Mouse (Mus musculus): ENCODE measurements at regions not wholly inside any gene's neighbourhood (a gene's known extent, or its start where the extent isn't known, plus 50 kb on each side); places are given as distances from the start of the nearest gene placed in this dataset.

GRCm38 (mm10) chr9:46738056-46738455 lies 260.5 kb upstream of the Gm4791 start:
- no peak for DNase-seq (ENCODE audit: low read depth, low spot score)

GRCm38 (mm10) chr9:46737446-46737845 lies 261.1 kb upstream of the Gm4791 start:
- DNase-seq (ENCODE audit: low read depth, low spot score), result no peak

DNA sequence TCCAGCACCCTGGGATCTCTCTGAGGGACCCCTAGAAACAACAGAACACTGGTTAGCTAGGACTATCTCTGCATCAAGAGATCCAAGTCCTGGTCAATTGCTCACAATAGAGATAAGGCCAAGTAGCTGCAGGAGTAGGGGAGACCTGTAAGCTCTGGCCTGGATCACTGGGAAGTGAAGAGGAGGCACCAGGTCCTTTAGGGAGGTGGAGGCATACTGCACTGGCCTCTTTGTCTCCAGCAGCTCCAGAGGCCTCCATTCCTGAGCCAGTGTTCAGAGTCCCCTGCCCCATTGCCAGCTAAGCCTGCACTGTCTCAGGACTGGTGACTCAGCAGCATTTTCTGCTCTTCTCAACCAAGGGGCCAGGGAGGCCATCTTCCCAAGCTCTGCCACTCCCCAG lies 262.3 kb upstream of the Gm4791 start:
- no peak for DNase-seq (ENCODE audit: low read depth, low spot score)

DNA sequence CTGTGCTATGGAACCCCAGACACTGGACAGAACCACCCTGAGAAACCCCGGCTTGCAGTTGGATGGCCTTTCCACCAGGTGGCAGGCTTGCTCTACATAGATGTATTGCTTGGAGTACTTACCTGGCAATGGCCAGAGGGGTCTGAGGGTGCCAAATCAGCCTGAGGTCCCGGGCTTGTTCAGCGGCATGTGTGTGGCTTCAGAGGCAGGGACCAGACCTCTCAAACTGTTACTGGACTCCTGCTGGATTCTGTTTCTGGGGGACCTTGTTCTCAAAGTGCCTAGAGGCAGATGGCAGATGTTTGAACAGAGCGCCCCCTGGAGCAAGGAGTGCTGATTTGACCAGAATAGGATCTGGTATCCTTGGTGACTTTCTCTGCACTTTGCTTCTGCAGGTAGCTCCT lies 262.9 kb upstream of the Gm4791 start:
- DNase-seq (ENCODE audit: low read depth, low spot score), result peak; percentile 16

- no peak for DNase-seq (ENCODE audit: low read depth, low spot score)
Observed at GRCm38 (mm10) chr9:46728465-46728864, 270.1 kb upstream of the Gm4791 start.

GRCm38 (mm10) chr9:46724231-46724630 lies 274.3 kb upstream of the Gm4791 start:
- no peak for DNase-seq (ENCODE audit: low read depth, low spot score)

- no peak for DNase-seq (ENCODE audit: low read depth, low spot score)
Observed at GRCm38 (mm10) chr9:46713415-46713814, 285.1 kb upstream of the Gm4791 start.

DNA sequence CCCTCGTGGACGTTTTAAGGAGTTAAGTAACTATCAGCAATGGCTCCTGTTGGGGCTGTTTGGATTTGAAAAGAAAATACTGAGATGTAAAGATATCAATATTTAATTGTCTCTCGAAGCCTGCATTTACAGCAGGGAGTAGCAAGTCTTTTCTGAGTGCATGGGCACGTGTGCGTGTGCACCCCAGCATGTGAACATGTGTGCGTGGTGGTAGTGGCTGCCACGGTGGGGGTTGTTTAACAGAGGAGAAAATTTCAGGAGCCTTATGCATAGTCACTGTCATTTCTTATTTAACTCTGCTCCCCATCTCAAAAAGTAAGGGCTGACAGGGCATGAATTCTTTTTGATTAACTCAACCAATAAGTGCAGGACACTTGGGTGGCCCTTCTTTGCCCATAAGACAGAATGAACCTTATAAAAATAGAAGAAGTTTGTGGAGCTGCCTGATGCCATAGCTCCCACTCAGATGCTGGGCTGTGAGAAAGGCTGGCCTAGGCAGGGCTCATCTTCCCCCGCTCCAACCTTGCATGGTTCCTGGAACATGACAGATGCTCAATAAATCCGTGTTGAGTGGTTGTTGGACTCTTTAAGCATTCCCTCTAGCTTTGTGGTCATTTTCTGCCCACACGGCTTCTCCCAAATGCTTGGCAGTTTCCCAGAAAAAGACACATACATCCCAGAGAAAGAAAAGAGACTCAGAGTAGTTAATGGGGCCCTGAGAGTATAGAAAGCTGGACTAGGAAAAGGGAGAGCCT lies 294.2 kb upstream of the Gm4791 start:
- no peak for DNase-seq (ENCODE audit: low read depth, low spot score)

- DNase-seq (ENCODE audit: low read depth, low spot score), result no peak
Observed at GRCm38 (mm10) chr9:46703674-46704073, 294.9 kb upstream of the Gm4791 start.

DNA sequence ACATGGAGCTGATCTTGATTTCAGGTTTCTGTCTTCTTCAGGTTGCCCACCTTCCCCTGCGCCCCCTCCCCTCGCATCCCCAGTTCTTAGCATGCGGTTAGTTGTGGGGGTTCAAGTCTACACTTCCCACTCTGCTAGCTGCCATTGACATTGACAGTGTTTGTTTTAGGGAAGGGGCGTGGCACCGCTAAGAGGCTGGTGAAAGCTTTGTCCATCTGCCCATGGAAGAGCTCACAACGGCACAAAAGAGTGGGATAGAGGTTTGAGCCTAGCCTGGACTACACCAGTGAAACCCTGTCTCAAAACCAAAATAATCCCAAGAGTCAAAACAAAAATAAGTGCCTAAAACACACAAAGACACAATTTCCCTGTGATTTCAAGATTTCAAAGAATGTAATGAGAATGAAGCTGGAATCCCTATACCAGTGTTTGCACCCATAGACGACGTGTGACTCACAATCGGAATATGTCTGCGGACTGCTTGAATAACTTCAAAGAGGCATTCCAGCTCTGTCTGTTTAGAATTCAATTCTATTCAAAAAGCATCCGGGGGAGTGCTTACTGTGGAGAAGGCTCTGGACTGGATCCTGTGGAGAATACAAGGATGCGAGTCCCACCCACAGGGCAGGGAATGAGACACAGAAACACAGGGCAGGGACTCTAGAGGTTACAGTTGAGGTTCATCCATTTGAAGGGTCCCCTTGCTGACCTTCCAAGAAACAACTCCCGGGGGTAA lies 295.5 kb upstream of the Gm4791 start:
- no peak for DNase-seq (ENCODE audit: low read depth, low spot score)

GRCm38 (mm10) chr9:46702053-46702900 lies 296.3 kb upstream of the Gm4791 start:
- DNase-seq (ENCODE audit: low read depth, low spot score), result no peak

DNA sequence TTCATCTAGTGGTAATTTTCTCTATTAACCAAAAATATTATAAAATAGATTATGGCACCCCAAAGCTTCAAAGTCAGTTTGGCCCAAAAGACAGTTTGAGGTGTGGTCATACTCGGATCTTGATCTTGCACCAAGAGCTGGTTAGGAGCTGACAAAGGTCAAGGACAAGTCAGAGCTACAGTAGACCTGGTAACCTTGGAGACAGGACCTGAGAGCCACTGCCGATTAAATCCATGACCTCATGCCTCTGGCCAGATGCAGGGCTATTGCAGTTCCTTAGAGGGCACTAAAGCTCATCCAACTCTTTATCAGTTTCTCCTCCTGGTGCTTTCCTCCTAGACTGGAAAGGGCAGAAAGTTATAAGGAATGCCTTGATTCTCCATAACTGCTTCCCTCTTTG lies 302.4 kb upstream of the Gm4791 start:
- no peak for DNase-seq (ENCODE audit: low read depth, low spot score)

GRCm38 (mm10) chr9:46689331-46689730 lies 309.2 kb upstream of the Gm4791 start:
- no peak for DNase-seq (ENCODE audit: low read depth, low spot score)

- no peak for DNase-seq (ENCODE audit: low read depth, low spot score)
Observed at GRCm38 (mm10) chr9:46684113-46684850, 314.3 kb upstream of the Gm4791 start.

GRCm38 (mm10) chr9:46672050-46672449 lies 326.5 kb upstream of the Gm4791 start:
- DNase-seq (ENCODE audit: low read depth, low spot score), result no peak

GRCm38 (mm10) chr9:46654422-46654821 lies 334.6 kb upstream of the 4931429L15Rik start:
- DNase-seq (ENCODE audit: low read depth, low spot score), result no peak

GRCm38 (mm10) chr9:46647238-46647922 lies 327.6 kb upstream of the 4931429L15Rik start:
- DNase-seq (ENCODE audit: low read depth, low spot score), result no peak

DNA sequence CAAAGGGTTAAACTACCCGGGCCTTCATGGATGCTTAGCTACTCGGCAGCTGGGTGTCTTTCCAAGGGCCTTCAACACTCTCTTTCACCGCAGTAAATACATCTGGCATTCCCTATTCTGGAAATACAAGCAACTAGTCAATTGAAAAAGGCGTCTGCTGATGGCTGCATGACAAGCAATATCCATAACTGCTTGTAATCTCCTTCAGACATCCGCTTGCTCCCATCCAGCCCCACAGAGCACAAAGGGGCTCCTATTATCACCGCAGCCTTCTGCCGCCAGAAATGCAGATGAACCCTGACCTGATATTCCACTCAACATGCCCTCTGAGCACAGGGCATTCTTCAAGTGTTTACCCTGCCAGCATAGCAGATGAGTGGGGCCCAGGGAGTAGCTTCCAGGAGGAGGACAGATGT lies 325.7 kb upstream of the 4931429L15Rik start:
- no peak for DNase-seq (ENCODE audit: low read depth, low spot score)

- DNase-seq (ENCODE audit: low read depth, low spot score), result no peak
Observed at GRCm38 (mm10) chr9:46643551-46643950, 323.8 kb upstream of the 4931429L15Rik start.

DNA sequence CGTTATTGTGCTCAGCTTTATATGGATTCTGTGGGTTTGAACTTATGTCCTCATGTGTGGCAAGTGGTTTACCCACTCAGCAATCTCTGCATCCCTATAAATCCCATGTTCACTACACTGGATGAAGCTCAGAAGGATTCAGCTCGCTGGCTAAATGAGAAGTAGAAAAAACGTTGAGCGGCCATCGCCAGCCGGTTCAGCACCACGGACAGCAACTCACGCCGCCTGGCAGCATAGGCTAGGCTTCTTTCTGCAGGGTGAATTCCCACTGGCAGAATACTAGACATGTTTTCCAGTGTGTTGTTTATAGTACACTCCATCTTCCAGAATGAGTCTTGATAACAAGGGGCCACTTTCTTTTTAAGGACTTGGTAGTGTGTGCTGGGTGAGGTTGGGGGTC lies 322.9 kb upstream of the 4931429L15Rik start:
- no peak for DNase-seq (ENCODE audit: low read depth, low spot score)

Measured in CD4-positive helper T cell, adult 2 months (primary cell).